Mouse (Mus musculus): ENCODE data around the gene Acot1.

The Acot1 gene

GRCm38 (mm10) chr12:84067752-84068151 lies 58.5 kb downstream of the Acot1 start:
- DNase-seq = no peak

All from cerebellum, postnatal 25 days (tissue).